Mouse (Mus musculus) T-helper 1 cell (primary cell): Measurements from ENCODE around the gene Anp32e.

Source experiments
- in situ Hi-C: fragments of 300-600 bp; cut with MboI, MseI; formaldehyde crosslinking; loops from one replicate; pipeline ENCODE4 v1.15.1; 2025; ENCODE audit warnings: high pct_unique_total_duplicates

Gene Anp32e

DNA sequence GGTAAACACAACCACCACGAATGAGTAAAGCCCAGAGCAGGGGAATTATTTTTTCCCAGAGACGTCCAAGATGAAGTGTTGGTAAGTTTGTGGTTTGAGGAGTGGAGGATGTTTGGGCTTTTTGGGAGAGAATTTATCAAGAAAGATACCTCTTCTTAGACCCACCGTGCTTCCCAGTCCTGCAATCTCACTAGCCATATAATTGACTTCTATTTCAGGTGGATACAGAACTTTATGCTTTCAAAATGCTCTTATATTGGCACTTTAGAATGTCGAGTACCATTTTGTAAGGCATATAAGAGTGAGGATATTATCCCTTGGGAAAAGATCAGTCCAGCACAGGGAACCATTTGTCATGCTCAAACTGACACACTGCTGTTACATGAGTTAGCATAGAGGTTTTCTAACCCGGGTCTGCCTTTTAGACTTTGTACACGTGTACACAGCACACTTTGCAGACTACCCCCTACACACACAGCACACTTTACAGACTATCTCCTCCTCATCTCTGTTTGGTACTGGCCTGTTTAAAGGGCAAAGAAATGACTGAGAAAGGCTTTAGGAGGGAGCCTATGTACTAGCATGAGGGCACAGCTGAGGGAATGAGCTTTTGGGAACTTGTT, 67.5 kb downstream of the Anp32e start:
- in situ Hi-C loops: no loop called here
